Mouse (Mus musculus): ENCODE results near the gene Gm2075. TPM values are rescaled to one million over a fixed set of nuclear protein-coding genes. Genes with fewer than 3 reads are reported as not detected.
"Not testable (repeated sequence)": the region's sequence is repeated elsewhere in the genome, so short reads cannot be mapped to it uniquely, and the experiment has no call there.

Gm2075 gene
- not detected in 2 replicates for polyA plus RNA-seq (2014; fragmentation: Nextera tagmentation; extraction: Ambion mirVana)

DNA sequence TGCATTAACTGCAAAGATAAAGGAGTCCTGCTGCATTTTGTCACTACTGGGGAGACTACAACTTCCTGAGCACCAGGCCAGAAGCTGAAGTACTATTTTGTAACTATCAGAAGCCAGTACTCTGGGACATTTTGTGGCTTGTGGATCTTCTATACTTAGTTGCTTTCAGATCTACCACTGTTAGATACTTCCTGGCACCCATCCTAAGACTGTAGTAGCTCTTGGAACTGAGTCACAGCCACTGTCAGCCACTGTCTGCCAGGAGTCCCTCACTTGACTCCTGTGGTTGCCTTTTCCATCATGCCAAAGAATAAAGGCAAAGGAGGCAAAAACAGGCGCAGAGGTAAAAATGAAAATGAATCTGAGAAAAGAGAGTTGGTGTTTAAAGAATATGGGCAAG is at the start of gene Gm2075:
TSS of gene Gm2075 (plus strand) at position 301 of the 400 bp plus-strand sequence.
- H3K27ac ChIP-seq (ENCODE audit: low read depth, low read length); H3K9me3 ChIP-seq (ENCODE audit: control insufficient read depth, low read length); H3K4me3 ChIP-seq (ENCODE audit: low read depth, low read length); ATAC-seq (ENCODE audit: insufficient read depth, low FRiP score, low TSS enrichment); H3K4me2 ChIP-seq (ENCODE audit: low read depth); H3K36me3 ChIP-seq (ENCODE audit: control insufficient read depth, insufficient read depth, low read length); H3K4me1 ChIP-seq (ENCODE audit: control insufficient read depth, insufficient read depth, low read length); DNase-seq (ENCODE audit: low spot score); H3K9ac ChIP-seq (ENCODE audit: low read length); H3K27me3 ChIP-seq (ENCODE audit: control insufficient read depth, insufficient read depth, low read length): not testable (repeated sequence)
- WGBS: no CpG with 5 or more reads among the region's 1 CpGs

DNA sequence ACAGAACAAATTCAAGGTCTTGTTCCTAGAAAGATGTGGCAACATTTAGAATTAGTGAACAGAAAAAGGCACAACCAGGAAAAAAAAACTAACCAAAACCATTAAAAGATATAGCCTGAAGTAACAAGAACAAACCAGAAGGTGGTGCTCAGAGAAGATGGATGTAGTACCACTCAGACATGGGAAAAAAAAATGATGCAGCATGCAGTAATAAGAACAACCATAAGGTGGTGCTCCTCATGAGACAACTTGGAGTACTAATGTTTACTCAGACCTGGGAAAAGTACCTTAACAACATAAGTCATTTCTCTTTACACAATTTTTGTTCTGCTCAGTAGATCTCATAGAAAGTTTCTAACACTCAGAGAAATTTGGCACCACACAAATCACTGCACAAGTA is 27.6 kb upstream of the Gm2075 start:
- not testable (repeated sequence) for H3K27ac ChIP-seq (ENCODE audit: low read depth, low read length); H3K36me3 ChIP-seq (ENCODE audit: control insufficient read depth, insufficient read depth, low read length); H3K4me2 ChIP-seq (ENCODE audit: low read depth); ATAC-seq (ENCODE audit: insufficient read depth, low FRiP score, low TSS enrichment); H3K9ac ChIP-seq (ENCODE audit: low read length); H3K4me3 ChIP-seq (ENCODE audit: low read depth, low read length); H3K27me3 ChIP-seq (ENCODE audit: control insufficient read depth, insufficient read depth, low read length); H3K4me1 ChIP-seq (ENCODE audit: control insufficient read depth, insufficient read depth, low read length); DNase-seq (ENCODE audit: low spot score); H3K9me3 ChIP-seq (ENCODE audit: control insufficient read depth, low read length)

GRCm38 (mm10) chr12:88004118-88004517 is 7.5 kb upstream of the Gm2075 start:
- not testable (repeated sequence) for DNase-seq (ENCODE audit: low spot score); H3K4me3 ChIP-seq (ENCODE audit: low read depth, low read length); ATAC-seq (ENCODE audit: insufficient read depth, low FRiP score, low TSS enrichment); H3K9me3 ChIP-seq (ENCODE audit: control insufficient read depth, low read length); H3K4me1 ChIP-seq (ENCODE audit: control insufficient read depth, insufficient read depth, low read length); H3K9ac ChIP-seq (ENCODE audit: low read length); H3K36me3 ChIP-seq (ENCODE audit: control insufficient read depth, insufficient read depth, low read length); H3K27ac ChIP-seq (ENCODE audit: low read depth, low read length); H3K4me2 ChIP-seq (ENCODE audit: low read depth); H3K27me3 ChIP-seq (ENCODE audit: control insufficient read depth, insufficient read depth, low read length)
- WGBS: 75% methylated on average over 3 of the region's 3 CpGs

DNA sequence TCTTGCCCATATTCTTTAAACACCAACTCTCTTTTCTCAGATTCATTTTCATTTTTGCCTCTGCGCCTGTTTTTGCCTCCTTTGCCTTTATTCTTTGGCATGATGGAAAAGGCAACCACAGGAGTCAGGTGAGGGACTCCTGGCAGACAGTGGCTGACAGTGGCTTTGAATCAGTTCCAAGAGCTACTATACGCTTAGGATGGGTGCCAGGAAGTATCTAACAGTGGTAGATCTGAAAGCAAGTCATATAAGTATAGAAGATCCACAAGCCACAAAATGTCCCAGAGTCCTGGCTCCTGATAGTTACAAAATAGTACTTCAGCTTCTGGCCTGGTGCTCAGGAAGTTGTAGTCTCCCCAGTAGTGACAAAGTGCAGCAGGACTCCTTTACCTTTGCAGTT is 7.0 kb downstream of the Gm2075 start, which contains the start of gene Gm6803:
TSS of gene Gm6803 (minus strand) at position 101 of the 400 bp plus-strand sequence.
- DNase-seq (ENCODE audit: low spot score); H3K4me2 ChIP-seq (ENCODE audit: low read depth); H3K4me3 ChIP-seq (ENCODE audit: low read depth, low read length); H3K9ac ChIP-seq (ENCODE audit: low read length); H3K36me3 ChIP-seq (ENCODE audit: control insufficient read depth, insufficient read depth, low read length); H3K4me1 ChIP-seq (ENCODE audit: control insufficient read depth, insufficient read depth, low read length); H3K27ac ChIP-seq (ENCODE audit: low read depth, low read length); ATAC-seq (ENCODE audit: insufficient read depth, low FRiP score, low TSS enrichment); H3K9me3 ChIP-seq (ENCODE audit: control insufficient read depth, low read length); H3K27me3 ChIP-seq (ENCODE audit: control insufficient read depth, insufficient read depth, low read length): not testable (repeated sequence)
- WGBS: 69% methylated on average over 1 of the region's 2 CpGs

DNA sequence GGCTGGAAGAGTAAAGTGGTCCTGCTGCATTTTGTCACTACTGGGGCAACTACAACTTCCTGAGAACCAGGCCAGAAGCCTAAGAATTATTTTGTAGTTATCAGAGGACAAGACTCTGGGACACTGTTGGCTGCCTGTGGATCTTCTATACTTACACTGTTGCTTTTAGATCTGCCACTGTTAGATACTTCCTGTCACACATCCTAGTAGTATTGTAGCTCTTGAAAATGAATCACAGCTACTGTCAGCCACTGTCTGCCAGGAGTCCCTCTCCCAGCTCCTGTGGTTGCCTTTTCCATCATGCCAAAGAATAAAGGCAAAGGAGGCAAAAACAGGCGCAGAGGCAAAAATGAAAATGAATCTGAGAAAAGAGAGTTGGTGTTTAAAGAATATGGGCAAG is 15.1 kb downstream of the Gm2075 start, which contains the start of gene Gm2056:
TSS of gene Gm2056 (plus strand) at position 301 of the 400 bp plus-strand sequence.
- H3K4me1 ChIP-seq (ENCODE audit: control insufficient read depth, insufficient read depth, low read length); H3K36me3 ChIP-seq (ENCODE audit: control insufficient read depth, insufficient read depth, low read length); DNase-seq (ENCODE audit: low spot score); H3K27me3 ChIP-seq (ENCODE audit: control insufficient read depth, insufficient read depth, low read length); H3K4me2 ChIP-seq (ENCODE audit: low read depth); H3K27ac ChIP-seq (ENCODE audit: low read depth, low read length); ATAC-seq (ENCODE audit: insufficient read depth, low FRiP score, low TSS enrichment); H3K9ac ChIP-seq (ENCODE audit: low read length); H3K4me3 ChIP-seq (ENCODE audit: low read depth, low read length); H3K9me3 ChIP-seq (ENCODE audit: control insufficient read depth, low read length): not testable (repeated sequence)
- WGBS: 89% methylated on average over 1 of the region's 1 CpGs

DNA sequence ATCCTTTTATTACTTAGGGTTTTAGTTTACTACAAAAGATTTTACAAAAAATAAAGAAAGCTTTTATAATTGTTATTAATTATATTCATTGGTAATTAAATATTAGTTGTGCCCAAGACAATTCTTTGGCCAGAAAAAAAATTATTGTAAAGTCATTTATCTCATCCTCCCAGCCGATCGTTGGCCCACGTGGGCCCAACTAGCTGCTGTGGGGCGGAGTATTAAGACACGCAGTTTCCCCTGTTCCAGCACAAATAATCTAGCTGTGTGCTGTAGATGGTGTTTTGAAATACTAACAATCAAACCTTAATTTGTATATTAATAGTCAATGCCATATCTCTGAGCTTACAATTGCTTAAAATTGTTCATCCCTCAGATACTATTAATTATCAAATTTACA is 20.6 kb downstream of the Gm2075 start:
- not testable (repeated sequence) for H3K9me3 ChIP-seq (ENCODE audit: control insufficient read depth, low read length); H3K4me2 ChIP-seq (ENCODE audit: low read depth); H3K4me3 ChIP-seq (ENCODE audit: low read depth, low read length); ATAC-seq (ENCODE audit: insufficient read depth, low FRiP score, low TSS enrichment); H3K27ac ChIP-seq (ENCODE audit: low read depth, low read length); H3K36me3 ChIP-seq (ENCODE audit: control insufficient read depth, insufficient read depth, low read length); H3K4me1 ChIP-seq (ENCODE audit: control insufficient read depth, insufficient read depth, low read length); DNase-seq (ENCODE audit: low spot score); H3K9ac ChIP-seq (ENCODE audit: low read length); H3K27me3 ChIP-seq (ENCODE audit: control insufficient read depth, insufficient read depth, low read length)
- WGBS: 95% methylated on average over 5 of the region's 5 CpGs

GRCm38 (mm10) chr12:88039062-88039461 is 27.4 kb downstream of the Gm2075 start:
- H3K27ac ChIP-seq (ENCODE audit: low read depth, low read length); H3K9me3 ChIP-seq (ENCODE audit: control insufficient read depth, low read length); H3K9ac ChIP-seq (ENCODE audit: low read length); H3K4me3 ChIP-seq (ENCODE audit: low read depth, low read length); H3K4me1 ChIP-seq (ENCODE audit: control insufficient read depth, insufficient read depth, low read length); DNase-seq (ENCODE audit: low spot score); H3K36me3 ChIP-seq (ENCODE audit: control insufficient read depth, insufficient read depth, low read length); H3K27me3 ChIP-seq (ENCODE audit: control insufficient read depth, insufficient read depth, low read length); ATAC-seq (ENCODE audit: insufficient read depth, low FRiP score, low TSS enrichment); H3K4me2 ChIP-seq (ENCODE audit: low read depth): not testable (repeated sequence)

GRCm38 (mm10) chr12:88039703-88040102 is 28.1 kb downstream of the Gm2075 start:
- ATAC-seq (ENCODE audit: insufficient read depth, low FRiP score, low TSS enrichment); H3K36me3 ChIP-seq (ENCODE audit: control insufficient read depth, insufficient read depth, low read length); H3K9me3 ChIP-seq (ENCODE audit: control insufficient read depth, low read length); H3K4me1 ChIP-seq (ENCODE audit: control insufficient read depth, insufficient read depth, low read length); H3K27me3 ChIP-seq (ENCODE audit: control insufficient read depth, insufficient read depth, low read length); H3K9ac ChIP-seq (ENCODE audit: low read length); H3K4me3 ChIP-seq (ENCODE audit: low read depth, low read length); DNase-seq (ENCODE audit: low spot score); H3K4me2 ChIP-seq (ENCODE audit: low read depth); H3K27ac ChIP-seq (ENCODE audit: low read depth, low read length): not testable (repeated sequence)
- 91% methylated on average over 1 of the region's 1 CpGs for WGBS

- not testable (repeated sequence) for H3K4me1 ChIP-seq (ENCODE audit: control insufficient read depth, insufficient read depth, low read length); H3K9ac ChIP-seq (ENCODE audit: low read length); H3K36me3 ChIP-seq (ENCODE audit: control insufficient read depth, insufficient read depth, low read length); H3K4me3 ChIP-seq (ENCODE audit: low read depth, low read length); H3K27ac ChIP-seq (ENCODE audit: low read depth, low read length); DNase-seq (ENCODE audit: low spot score); ATAC-seq (ENCODE audit: insufficient read depth, low FRiP score, low TSS enrichment); H3K27me3 ChIP-seq (ENCODE audit: control insufficient read depth, insufficient read depth, low read length); H3K4me2 ChIP-seq (ENCODE audit: low read depth); H3K9me3 ChIP-seq (ENCODE audit: control insufficient read depth, low read length)
- WGBS: 76% methylated on average over 1 of the region's 1 CpGs
Measured at GRCm38 (mm10) chr12:88045226-88045625, 33.6 kb downstream of the Gm2075 start.
